Mouse (Mus musculus): ENCODE data around the gene Phldb1. TPM values are rescaled to one million over a fixed set of nuclear protein-coding genes. Genes with fewer than 3 reads are reported as not detected.

The Phldb1 gene
- 0.72 TPM for polyA plus RNA-seq (2017; shearing (Covaris generic))

GRCm38 (mm10) chr9:44734524-44735494, at the start of gene Phldb1:
Gene Phldb1, minus strand, starts transcription at chr9:44735198.

DNA sequence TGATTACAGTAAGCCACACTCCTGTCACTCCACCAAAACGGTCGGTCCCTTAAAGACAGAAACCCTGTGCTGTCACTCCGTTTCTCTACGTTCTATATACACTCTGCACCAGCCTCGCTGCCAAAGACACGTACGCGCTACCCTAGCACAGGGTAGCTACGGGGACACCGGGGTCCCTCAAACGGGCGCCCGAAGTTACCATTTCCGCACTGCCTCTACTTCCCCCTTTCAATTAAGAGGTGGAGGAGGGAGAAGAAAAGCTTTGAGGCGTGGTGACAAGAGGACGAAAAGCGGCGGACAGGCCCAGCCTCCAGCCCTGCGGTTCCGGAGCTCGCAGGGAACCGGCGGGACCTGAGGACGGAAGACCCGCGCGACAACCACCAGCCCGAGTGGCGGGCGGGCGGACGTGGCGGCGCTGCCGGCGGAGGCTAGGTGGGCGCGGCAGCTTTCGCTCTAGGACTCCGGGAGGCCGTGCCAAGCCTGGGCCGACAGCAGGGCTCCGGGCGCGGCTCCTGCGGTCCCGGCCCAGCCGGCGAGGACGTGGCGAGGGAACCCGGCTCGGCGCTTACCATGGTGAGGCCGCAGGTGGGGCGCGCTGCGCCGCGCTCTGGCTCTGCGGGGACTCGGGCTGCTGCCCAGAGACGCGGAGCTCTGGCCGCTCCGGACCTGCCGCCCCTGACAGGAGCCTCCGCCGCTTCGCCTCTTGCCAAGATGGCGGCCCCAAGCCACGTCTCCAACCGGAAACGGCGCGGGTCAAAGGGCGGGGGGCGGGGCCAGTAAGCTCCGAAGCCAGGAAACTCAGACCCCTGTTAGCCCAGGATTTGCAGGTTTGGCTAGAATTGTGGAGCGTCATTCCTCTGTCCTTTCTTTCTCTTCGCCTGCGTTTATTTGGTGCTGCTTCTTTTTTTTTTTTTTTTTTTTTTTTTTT, 32.4 kb upstream of the Phldb1 start, which contains the start of the genes Arcn1 and Ift46:
Arcn1 (minus strand) TSS at position 745 of the 928 bp plus-strand sequence.
Ift46 (plus strand) TSS at position 808 of the 928 bp plus-strand sequence.

GRCm38 (mm10) chr9:44673005-44673404, 62.0 kb downstream of the Phldb1 start, which contains the start of gene Treh:
Gene Treh, plus strand, starts transcription at chr9:44673233.

Other genes with a start within 250 kb of the Phldb1 start
- gene Cxcr5, start 173.3 kb downstream of the Phldb1 start, polyA plus RNA-seq (2017; shearing (Covaris generic)), result 41.1 TPM
- 35.7 TPM for gene Ddx6, start 130.3 kb downstream of the Phldb1 start, polyA plus RNA-seq (2017; shearing (Covaris generic))
- gene Treh, start 62.0 kb downstream of the Phldb1 start, polyA plus RNA-seq (2017; shearing (Covaris generic)), result not detected
- gene Arcn1, start 32.6 kb upstream of the Phldb1 start, polyA plus RNA-seq (2017; shearing (Covaris generic)), result 158 TPM
- gene Ift46, start 32.7 kb upstream of the Phldb1 start, polyA plus RNA-seq (2017; shearing (Covaris generic)), result 54.0 TPM
- gene Tmem25, start 64.1 kb upstream of the Phldb1 start, polyA plus RNA-seq (2017; shearing (Covaris generic)), result 0.20 TPM
- not detected for gene Ttc36, start 67.9 kb upstream of the Phldb1 start, polyA plus RNA-seq (2017; shearing (Covaris generic))
- gene Kmt2a, start 146.1 kb upstream of the Phldb1 start, polyA plus RNA-seq (2017; shearing (Covaris generic)), result 96.1 TPM
- gene Atp5l, start 185.5 kb upstream of the Phldb1 start, polyA plus RNA-seq (2017; shearing (Covaris generic)), result 336 TPM
- 47.2 TPM for gene Ube4a, start 230.4 kb upstream of the Phldb1 start, polyA plus RNA-seq (2017; shearing (Covaris generic))
- gene Cd3g, start 245.2 kb upstream of the Phldb1 start, polyA plus RNA-seq (2017; shearing (Covaris generic)), result 1,221 TPM
- gene Cd3d, start 246.6 kb upstream of the Phldb1 start, polyA plus RNA-seq (2017; shearing (Covaris generic)), result 831 TPM